Mouse (Mus musculus) liver, adult (tissue): Measurements from ENCODE around the gene B4galt1.
A peak's percentile ranks its signal among the peaks of the same experiment; 100 is the strongest.

Experiments
- GATA4 ChIP-seq: IDR thresholded peaks from 2 replicates; pipeline ENCODE4 v1.6.1; 2014; ENCODE audit warnings: mild to moderate bottlenecking, low read length; ENCODE audit not compliant: insufficient replicate concordance

Gene B4galt1

GRCm38 (mm10) chr4:40853565-40854386 is at the start of gene B4galt1:
B4galt1 (minus strand) TSS chr4:40854005.
- no peak for TF ChIP-seq GATA4

GRCm38 (mm10) chr4:40900612-40901011 is 46.8 kb upstream of the B4galt1 start:
- TF ChIP-seq GATA4: no peak

- TF ChIP-seq GATA4: no peak
These were observed 46.3 kb upstream of the B4galt1 start for GRCm38 (mm10) chr4:40900071-40900470.

DNA sequence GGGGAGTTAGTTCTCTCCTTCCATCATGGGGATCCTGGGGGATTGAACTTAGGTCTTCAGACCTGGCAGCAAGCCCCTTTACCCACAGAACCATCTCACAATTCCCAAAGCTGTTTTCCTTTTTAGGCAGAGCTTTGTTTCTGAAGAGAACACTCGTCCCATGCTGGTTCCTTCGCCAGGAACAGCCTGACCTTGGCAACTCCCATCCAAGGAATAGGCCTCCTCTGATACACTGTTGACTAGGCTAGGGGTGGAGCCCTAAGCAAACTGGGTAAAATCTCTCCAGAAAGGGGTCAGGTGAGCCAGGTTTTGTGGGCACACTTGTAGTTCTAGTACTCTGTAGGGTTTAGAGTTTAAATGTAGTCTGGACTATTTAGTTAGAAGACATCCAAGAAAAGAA is 45.5 kb upstream of the B4galt1 start:
- no peak for TF ChIP-seq GATA4

GRCm38 (mm10) chr4:40898476-40899044 is 44.8 kb upstream of the B4galt1 start:
- no peak for TF ChIP-seq GATA4

DNA sequence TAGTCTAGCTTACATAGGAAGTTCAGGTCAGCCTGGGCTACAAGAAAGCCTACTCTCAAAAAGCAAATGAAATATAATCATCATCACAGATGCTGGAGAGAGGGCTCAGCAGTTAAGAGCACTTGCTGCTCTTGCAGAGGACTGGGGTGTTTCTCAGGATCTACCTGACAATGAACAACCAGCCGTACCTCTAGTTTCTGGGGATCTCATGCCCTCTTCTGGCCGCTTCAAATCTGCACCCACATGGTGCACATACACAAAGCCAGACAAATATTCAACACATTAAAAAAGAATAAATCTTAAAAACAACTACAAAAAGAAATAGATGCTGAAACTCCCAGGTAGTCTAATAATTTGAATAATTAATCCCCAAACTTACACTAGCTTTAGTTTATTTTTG is 41.8 kb upstream of the B4galt1 start:
- no peak for TF ChIP-seq GATA4

- TF ChIP-seq GATA4: no peak
These were observed 41.3 kb upstream of the B4galt1 start for GRCm38 (mm10) chr4:40895118-40895517.

DNA sequence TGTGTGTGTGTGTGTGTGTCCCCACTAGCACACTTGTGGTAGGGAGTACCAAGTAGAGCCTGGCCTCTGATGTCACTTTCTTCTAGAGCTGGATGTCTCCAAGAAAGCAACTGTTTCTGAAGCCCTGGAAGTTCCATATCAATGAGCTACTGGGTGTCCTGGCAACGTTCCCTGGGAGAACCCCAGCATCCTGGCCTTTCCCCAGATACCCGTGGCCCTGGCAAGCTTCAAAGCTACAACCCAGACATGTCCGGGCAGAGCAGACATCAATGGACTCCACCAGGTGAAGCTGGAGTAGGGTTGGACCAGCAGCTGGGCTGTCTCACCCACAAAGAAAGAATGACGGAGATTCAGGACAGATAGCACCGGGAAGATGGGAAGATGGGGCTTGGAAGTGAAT is 37.4 kb upstream of the B4galt1 start:
- no peak for TF ChIP-seq GATA4

DNA sequence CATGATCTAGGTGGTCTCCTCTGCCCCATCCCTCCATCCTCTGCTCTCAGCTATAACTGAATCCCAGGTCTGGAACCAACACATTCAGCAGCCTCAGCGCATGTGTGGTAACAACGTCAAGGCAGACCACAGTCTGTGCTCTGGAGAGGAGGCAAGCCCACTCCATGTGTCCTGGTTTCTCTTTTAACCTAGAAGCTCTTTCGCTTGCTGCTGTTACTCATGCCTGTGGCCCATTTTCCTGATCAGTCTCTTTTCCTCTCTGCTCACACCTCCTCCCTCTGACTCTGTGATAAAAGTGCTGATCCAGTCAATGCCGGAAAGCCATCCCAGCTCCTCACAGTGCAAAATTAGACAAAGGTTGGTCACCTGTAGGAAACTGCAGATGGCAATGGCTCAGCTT is 36.2 kb upstream of the B4galt1 start:
- no peak for TF ChIP-seq GATA4

DNA sequence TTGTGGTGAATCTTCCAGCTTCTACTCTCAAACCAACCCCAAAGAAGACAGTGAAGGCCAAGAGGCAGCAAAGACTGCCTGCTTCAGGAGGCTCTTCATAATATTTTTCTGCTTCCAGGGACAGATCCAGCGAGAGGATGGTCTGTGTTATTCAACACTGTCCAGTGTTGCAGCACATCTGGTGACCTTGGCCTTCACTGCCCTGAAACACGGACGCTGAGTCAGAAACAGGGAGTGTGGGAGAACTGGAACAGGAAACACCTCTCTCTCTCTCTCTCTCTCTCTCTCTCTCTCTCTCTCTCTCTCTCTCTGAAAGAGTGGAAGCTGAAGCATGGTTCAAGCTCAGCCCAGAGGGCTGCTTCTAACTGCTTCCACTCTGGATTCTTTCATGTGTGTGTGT is 35.4 kb upstream of the B4galt1 start:
- no peak for TF ChIP-seq GATA4

DNA sequence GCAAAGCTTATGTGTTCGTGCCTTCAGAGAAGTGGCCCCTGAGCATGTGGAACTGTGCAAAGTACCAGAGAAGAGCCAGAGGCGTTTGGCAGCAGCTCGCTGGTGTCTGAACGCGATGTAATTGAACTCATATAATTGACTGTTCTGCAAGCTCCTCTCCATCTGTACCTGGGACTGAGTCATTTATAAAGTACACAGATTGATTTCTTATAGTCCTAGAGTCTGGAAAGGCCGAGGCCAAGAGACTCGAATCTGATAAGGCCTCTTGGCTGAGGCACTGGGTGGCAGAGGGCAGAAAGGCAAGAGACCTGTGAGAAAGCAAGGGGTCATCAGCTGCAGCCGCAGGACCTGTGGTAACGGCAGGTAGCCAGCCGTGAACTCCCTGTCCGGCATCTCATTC is 35.0 kb upstream of the B4galt1 start:
- peak; percentile 31; the same call in 1 of the 2 replicates for TF ChIP-seq GATA4

GRCm38 (mm10) chr4:40885883-40886282 is 32.1 kb upstream of the B4galt1 start:
- TF ChIP-seq GATA4: no peak

DNA sequence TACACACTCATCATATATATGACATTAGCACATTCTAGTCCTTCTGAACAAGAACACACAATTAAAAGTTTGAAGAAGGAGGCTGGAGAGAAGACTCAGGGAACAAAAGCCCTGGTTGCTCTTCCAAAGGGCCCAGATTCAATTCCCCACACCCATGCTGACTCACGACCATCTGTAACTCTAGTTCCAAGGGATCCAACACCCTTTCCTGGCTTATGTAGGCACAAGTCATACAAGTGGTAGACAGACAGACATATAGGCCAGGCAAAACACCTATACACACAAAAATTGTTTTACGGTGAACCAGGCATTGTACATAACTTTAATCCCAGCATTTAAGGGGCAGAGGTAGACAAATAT is 31.3 kb upstream of the B4galt1 start:
- TF ChIP-seq GATA4: no peak

GRCm38 (mm10) chr4:40884282-40885165 is 30.7 kb upstream of the B4galt1 start:
- TF ChIP-seq GATA4: no peak

DNA sequence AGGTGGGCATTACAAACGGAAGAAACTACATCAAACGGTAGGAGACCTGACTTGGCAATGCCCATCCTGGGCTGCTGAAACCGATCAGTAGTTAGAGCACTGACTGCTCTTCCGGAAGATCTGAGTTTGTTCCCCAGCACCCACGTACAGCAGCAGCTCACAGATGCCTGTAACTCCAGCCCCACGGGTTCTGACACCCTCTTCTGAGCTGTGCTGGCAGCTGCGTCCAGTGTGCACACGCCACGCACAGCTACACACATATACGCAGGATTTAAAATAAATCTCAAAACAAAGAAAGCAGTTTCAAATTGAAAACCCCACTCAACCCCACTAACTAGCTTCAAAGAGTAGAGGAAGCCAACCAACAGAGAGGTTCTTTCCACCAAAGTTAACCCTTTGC is 29.4 kb upstream of the B4galt1 start:
- no peak for TF ChIP-seq GATA4

GRCm38 (mm10) chr4:40877528-40877927 is 23.7 kb upstream of the B4galt1 start:
- TF ChIP-seq GATA4: no peak
